Mouse (Mus musculus) megakaryocyte, embryonic 14.5 days (primary cell): ENCODE measurements at regions not wholly inside any gene's neighbourhood (a gene's known extent, or its start where the extent isn't known, plus 50 kb on each side); places are given as distances from the start of the nearest gene placed in this dataset.

Experiments used
- FLI1 ChIP-seq: IDR thresholded peaks from 2 replicates; pipeline ENCODE4 v1.6.1; 2012; ENCODE audit warnings: low read length, inconsistent platforms, mixed read lengths
- GATA1 ChIP-seq: IDR thresholded peaks from 3 replicates; pipeline ENCODE4 v1.6.1; 2012; ENCODE audit warnings: mixed read lengths, low read length, inconsistent platforms, borderline replicate concordance

DNA sequence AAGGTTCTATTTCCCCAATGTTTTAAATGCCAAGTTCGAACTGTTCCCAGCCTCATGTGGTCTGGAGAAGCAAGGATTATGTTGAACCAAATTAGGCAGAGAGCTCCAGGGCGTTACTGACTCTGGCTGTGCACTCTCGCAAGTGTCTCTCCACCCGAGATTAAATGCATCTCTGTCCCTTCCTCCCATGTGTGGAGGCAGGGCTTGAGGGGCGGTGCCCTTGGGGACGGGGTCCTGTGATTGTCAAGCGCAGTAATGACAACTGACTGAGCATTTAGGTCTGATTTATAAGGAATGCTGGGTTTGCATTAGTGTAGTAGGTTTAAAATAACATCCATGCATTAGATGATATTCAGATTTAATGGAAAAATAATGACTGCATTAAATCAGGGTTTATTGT is 65.6 kb upstream of the Ntrk2 start:
- TF ChIP-seq GATA1 (no peak), FLI1 (no peak)
